Mouse (Mus musculus): Measurements from ENCODE around the gene Srgap1. TPM values are rescaled to one million over a fixed set of nuclear protein-coding genes. Genes with fewer than 3 reads are reported as not detected.
"Not testable (repeated sequence)": the region's sequence is repeated elsewhere in the genome, so short reads cannot be mapped to it uniquely, and the experiment has no call there.

The Srgap1 gene
- polyA plus RNA-seq, 1 experiment from 2014 or later: 11.6 TPM

DNA sequence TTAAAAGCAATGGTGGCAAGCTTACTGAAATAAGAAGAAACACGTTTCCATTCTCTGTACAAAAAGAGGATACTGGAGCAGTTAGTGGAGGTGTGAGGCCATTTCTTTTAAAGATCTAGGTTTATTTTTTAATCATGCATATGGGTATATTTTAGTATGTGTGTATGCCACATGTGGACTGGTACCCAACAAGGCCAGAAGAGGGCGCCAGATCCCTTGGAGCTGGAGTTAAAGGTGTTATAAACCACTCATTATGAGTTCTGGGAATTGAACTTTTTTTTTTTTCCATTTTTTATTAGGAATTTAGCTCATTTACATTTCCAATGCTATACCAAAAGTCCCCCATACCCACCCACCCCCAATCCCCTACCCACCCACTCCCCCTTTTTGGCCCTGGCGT is 279.8 kb downstream of the Srgap1 start:
- not testable (repeated sequence) for ATAC-seq (ENCODE audit: low FRiP score); H3K4me1 ChIP-seq (ENCODE audit: control insufficient read depth, insufficient read depth, low read length); H3K27ac ChIP-seq (ENCODE audit: low read depth, low read length); H3K36me3 ChIP-seq (ENCODE audit: control insufficient read depth, insufficient read depth, low read length); H3K9ac ChIP-seq (ENCODE audit: low read length); H3K4me3 ChIP-seq (ENCODE audit: low read depth, low read length); H3K9me3 ChIP-seq (ENCODE audit: control insufficient read depth, low read length); DNase-seq (ENCODE audit: low spot score, missing footprints); H3K4me2 ChIP-seq; H3K27me3 ChIP-seq (ENCODE audit: control insufficient read depth, insufficient read depth, low read length)
- WGBS: 80% methylated on average over 3 of the region's 3 CpGs

DNA sequence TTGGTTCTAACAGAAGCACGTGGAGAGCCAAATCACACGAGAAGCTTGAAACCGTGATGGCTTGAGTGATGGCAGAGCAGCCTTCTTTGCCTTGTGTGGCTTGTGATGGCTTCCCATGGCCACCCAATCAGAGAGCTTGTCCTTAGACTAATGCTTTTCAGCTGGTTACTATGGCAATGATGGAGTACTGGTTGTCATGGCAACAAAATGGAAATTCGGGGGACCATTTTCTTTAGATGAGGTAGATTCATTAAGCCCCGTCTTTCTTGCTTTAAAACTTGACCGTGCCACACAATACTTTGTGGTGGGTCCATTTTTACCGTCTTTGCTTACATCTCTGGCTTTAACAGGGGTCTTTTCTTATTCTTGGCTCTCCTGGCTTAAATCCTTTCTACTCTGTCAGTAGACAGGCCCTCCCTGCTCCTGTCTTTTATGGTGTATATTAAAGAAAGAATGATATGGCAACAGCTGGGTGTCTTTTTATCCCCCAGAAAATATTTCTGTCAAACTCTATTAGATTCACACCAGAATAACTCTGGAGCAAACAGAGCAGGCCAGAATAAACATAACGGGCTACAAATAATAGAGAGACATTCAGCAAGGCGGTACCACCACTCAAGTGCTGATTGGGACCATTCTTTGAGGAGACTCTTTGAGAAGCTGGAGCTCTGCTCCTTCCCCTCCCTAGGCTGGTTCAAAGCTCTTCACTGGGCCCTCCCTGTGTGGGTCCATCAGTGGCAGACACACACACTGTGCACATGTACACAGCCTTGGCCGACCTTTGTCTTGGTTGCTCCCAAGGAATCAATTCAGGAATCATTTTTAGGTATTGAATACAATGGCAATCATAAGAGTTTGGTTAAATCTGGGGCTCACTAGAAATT is 281.7 kb downstream of the Srgap1 start:
- no peak overlapping the region for H3K27ac ChIP-seq (ENCODE audit: low read depth, low read length)
- WGBS: 47% methylated on average over 10 of the region's 10 CpGs
- no peak overlapping the region for H3K4me3 ChIP-seq (ENCODE audit: low read depth, low read length)
- no peaks in the 10 kb centered on the region for H3K9me3 ChIP-seq (ENCODE audit: control insufficient read depth, low read length)
- ATAC-seq (ENCODE audit: low FRiP score): peak; percentile 94
- H3K36me3 ChIP-seq (ENCODE audit: control insufficient read depth, insufficient read depth, low read length): no peaks in the 10 kb centered on the region
- DNase-seq (ENCODE audit: low spot score, missing footprints): peak; percentile 96
- no peaks in the 10 kb centered on the region for H3K27me3 ChIP-seq (ENCODE audit: control insufficient read depth, insufficient read depth, low read length)
- no peak overlapping the region for H3K9ac ChIP-seq (ENCODE audit: low read length)
- H3K4me2 ChIP-seq: no peak overlapping the region
- H3K4me1 ChIP-seq (ENCODE audit: control insufficient read depth, insufficient read depth, low read length): peaks cover 9% of the 10 kb centered on the region

DNA sequence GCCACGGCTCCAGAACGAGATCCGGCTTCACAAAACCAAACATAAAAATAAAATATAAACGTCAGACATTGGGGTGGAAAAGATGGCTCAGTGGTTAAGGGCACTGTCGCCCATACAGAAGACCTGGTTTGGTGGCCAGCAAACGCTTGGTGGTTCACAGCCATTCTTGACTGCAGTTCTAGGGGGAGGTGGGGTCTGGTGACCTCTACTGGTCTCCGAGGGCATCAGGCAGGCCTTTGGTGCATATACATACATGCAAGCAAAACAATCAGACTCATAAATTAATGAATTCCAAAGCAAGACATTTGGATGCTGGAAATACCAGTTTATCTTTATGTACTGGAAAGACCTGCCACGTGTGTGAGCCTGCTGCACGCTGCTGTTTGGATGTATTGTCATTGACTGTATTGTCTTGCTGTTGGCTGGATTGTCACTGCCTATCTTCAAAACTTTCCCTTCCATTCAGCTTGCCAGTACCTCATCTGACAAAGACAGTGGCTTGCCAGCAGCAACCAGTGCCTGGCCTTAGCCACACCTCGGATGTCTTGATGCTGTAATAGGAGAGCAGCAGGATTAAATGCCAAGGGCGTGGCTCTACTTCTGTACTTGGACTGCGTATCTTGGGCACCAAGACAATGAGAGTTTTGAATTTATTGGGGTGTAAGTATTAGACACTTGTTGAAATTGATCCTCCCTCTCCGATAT is 282.5 kb downstream of the Srgap1 start:
- DNase-seq (ENCODE audit: low spot score, missing footprints) (no peak), ATAC-seq (ENCODE audit: low FRiP score) (peak; percentile 47; the same call in 1 of the 2 replicates)
- no peak overlapping the region for H3K27ac ChIP-seq (ENCODE audit: low read depth, low read length)

DNA sequence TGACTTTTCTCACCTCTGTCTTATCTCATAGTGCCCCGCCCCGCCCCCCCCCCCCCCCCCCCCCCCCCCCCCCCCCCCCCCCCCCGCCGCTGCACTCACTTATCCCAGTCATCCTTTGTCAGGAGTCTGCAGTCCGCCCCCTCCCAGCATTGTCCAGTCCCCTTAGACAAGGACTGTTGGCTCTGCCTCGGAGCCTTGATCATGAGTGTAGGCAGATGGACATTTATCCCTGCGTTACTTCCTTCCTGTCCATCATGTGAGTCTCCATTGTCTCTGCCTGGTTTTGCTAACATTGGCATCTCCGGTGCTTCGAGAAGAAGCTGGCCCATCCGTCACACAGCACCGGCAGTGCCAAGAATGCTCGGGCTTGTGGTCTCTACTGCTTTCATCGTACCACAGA is 283.9 kb downstream of the Srgap1 start:
- Histone ChIP-seq H3K27me3 (ENCODE audit: control insufficient read depth, insufficient read depth, low read length) (no peaks in the 10 kb centered on the region), H3K36me3 (ENCODE audit: control insufficient read depth, insufficient read depth, low read length) (no peaks in the 10 kb centered on the region), H3K4me1 (ENCODE audit: control insufficient read depth, insufficient read depth, low read length) (peaks cover 9% of the 10 kb centered on the region), H3K4me3 (ENCODE audit: low read depth, low read length) (no peak overlapping the region), H3K4me2 (no peak overlapping the region), H3K9ac (ENCODE audit: low read length) (no peak overlapping the region), H3K9me3 (ENCODE audit: control insufficient read depth, low read length) (no peaks in the 10 kb centered on the region), H3K27ac (ENCODE audit: low read depth, low read length) (no peak overlapping the region)
- WGBS: 88% methylated on average over 7 of the region's 13 CpGs
- ATAC-seq (ENCODE audit: low FRiP score) (no peak), DNase-seq (ENCODE audit: low spot score, missing footprints) (no peak)

More for the DNA sequence above, 282.5 kb downstream of the Srgap1 start:
- Histone ChIP-seq H3K27me3 (ENCODE audit: control insufficient read depth, insufficient read depth, low read length) (no peaks in the 10 kb centered on the region), H3K9ac (ENCODE audit: low read length) (no peak overlapping the region), H3K4me3 (ENCODE audit: low read depth, low read length) (no peak overlapping the region), H3K36me3 (ENCODE audit: control insufficient read depth, insufficient read depth, low read length) (no peaks in the 10 kb centered on the region), H3K4me1 (ENCODE audit: control insufficient read depth, insufficient read depth, low read length) (peaks cover 9% of the 10 kb centered on the region), H3K4me2 (no peak overlapping the region), H3K9me3 (ENCODE audit: control insufficient read depth, low read length) (no peaks in the 10 kb centered on the region)
- WGBS: 83% methylated on average over 13 of the region's 13 CpGs

DNA sequence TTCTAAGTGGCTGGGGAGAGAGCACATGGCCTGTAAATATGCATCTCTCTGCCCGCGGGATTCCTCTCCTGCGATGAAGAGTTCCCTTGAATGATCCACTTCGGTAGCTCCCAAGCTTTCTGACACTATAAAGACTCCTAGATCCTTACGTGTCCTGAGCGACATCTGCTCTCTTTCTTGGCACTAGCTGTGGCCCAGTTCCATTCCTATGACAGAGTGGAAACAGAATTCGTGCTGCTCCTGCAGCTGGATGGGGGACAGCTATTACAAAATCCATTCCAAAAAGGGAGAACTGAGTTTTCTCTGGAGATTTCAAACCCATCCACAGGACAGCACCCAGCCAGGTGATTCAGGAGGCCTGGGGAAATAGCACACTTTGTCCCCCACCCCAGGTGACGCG is 285.0 kb downstream of the Srgap1 start:
- Histone ChIP-seq H3K27me3 (ENCODE audit: control insufficient read depth, insufficient read depth, low read length) (no peaks in the 10 kb centered on the region), H3K9me3 (ENCODE audit: control insufficient read depth, low read length) (no peaks in the 10 kb centered on the region), H3K4me1 (ENCODE audit: control insufficient read depth, insufficient read depth, low read length) (peaks cover 9% of the 10 kb centered on the region), H3K4me2 (no peak overlapping the region), H3K9ac (ENCODE audit: low read length) (no peak overlapping the region), H3K4me3 (ENCODE audit: low read depth, low read length) (no peak overlapping the region), H3K36me3 (ENCODE audit: control insufficient read depth, insufficient read depth, low read length) (no peaks in the 10 kb centered on the region), H3K27ac (ENCODE audit: low read depth, low read length) (no peak overlapping the region)
- DNase-seq (ENCODE audit: low spot score, missing footprints): no peak
- 93% methylated on average over 9 of the region's 9 CpGs for WGBS
- ATAC-seq (ENCODE audit: low FRiP score): no peak

DNA sequence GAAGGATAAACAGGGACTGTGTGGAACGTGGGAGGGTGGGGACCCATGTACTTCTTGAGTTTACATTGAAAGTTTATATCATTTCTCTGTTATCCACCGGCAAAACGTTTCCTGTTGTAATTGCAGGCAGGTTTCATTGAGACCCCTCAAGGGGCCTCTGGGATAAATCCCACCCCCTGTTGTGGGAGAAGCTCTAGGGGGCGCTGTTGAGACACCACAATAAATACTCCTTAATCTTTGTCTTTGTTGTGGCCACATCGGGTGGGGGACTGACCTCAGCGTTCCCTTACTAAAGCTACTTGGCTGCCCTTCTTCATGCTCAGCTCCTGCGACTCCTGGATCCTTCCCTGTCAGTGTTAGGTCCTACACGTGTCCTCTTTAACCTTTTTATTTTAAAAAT is 288.0 kb downstream of the Srgap1 start:
- 54% methylated on average over 8 of the region's 8 CpGs for WGBS
- no peak overlapping the region for H3K27ac ChIP-seq (ENCODE audit: low read depth, low read length)
- H3K4me1 ChIP-seq (ENCODE audit: control insufficient read depth, insufficient read depth, low read length): no peaks in the 10 kb centered on the region
- H3K4me3 ChIP-seq (ENCODE audit: low read depth, low read length): no peak overlapping the region
- H3K9ac ChIP-seq (ENCODE audit: low read length): no peak overlapping the region
- ATAC-seq (ENCODE audit: low FRiP score) (no peak), DNase-seq (ENCODE audit: low spot score, missing footprints) (no peak)
- no peaks in the 10 kb centered on the region for H3K36me3 ChIP-seq (ENCODE audit: control insufficient read depth, insufficient read depth, low read length)
- H3K4me2 ChIP-seq: no peak overlapping the region
- H3K9me3 ChIP-seq (ENCODE audit: control insufficient read depth, low read length): no peaks in the 10 kb centered on the region
- H3K27me3 ChIP-seq (ENCODE audit: control insufficient read depth, insufficient read depth, low read length): no peaks in the 10 kb centered on the region

DNA sequence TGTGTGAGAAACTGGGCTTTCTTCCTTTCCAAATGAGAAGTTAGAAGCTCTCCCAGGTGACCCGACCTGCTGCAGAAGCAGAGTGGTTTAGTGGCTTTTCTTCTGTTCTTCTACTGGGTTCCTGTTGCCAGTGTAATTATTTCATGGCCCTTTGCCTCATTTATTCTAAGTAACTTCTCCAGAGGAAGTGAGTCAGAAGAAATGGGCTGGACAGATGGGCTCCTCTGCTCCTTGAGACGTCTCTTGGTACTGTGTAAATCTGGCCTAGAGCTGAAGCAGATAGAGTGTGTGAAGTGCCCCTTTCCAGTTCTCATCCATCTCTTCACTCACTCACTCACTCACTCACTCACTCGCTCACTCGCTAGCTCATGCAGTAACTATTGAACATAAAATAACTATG is 290.4 kb downstream of the Srgap1 start:
- no peaks in the 10 kb centered on the region for H3K27me3 ChIP-seq (ENCODE audit: control insufficient read depth, insufficient read depth, low read length)
- H3K4me1 ChIP-seq (ENCODE audit: control insufficient read depth, insufficient read depth, low read length): no peaks in the 10 kb centered on the region
- H3K27ac ChIP-seq (ENCODE audit: low read depth, low read length): no peak overlapping the region
- H3K4me2 ChIP-seq: no peak overlapping the region
- WGBS: 87% methylated on average over 4 of the region's 4 CpGs
- H3K36me3 ChIP-seq (ENCODE audit: control insufficient read depth, insufficient read depth, low read length): 0 out of 2 replicates have a peak, but pooled peaks cover 2% of the 10 kb centered on the region
- no peak for ATAC-seq (ENCODE audit: low FRiP score)
- H3K9me3 ChIP-seq (ENCODE audit: control insufficient read depth, low read length): no peaks in the 10 kb centered on the region
- DNase-seq (ENCODE audit: low spot score, missing footprints): no peak
- no peak overlapping the region for H3K4me3 ChIP-seq (ENCODE audit: low read depth, low read length)
- H3K9ac ChIP-seq (ENCODE audit: low read length): no peak overlapping the region

DNA sequence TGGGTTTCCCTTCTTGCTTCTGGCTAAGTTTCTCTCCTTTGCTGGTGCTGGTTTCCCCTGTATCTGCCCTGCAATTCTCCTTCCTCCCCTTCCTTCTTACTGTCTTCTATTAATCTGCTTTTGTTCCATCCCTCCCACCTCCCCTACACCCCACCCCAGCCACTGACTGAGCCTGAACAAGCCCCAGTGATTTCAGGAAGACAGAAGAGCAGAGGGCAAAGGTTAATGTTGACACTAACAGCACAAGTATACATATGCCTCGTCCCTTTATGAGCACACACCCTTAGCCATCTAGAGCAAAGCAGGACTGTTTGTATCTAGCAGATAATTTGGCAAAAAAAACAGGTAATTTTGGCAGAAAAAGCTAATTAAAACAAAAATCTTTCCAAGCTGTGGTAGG is 291.3 kb downstream of the Srgap1 start:
- no peak overlapping the region for H3K4me2 ChIP-seq
- H3K4me1 ChIP-seq (ENCODE audit: control insufficient read depth, insufficient read depth, low read length): no peaks in the 10 kb centered on the region
- no peak overlapping the region for H3K4me3 ChIP-seq (ENCODE audit: low read depth, low read length)
- no peaks in the 10 kb centered on the region for H3K27me3 ChIP-seq (ENCODE audit: control insufficient read depth, insufficient read depth, low read length)
- 41% methylated on average over 1 of the region's 1 CpGs for WGBS
- H3K9ac ChIP-seq (ENCODE audit: low read length): no peak overlapping the region
- no peak overlapping the region for H3K27ac ChIP-seq (ENCODE audit: low read depth, low read length)
- DNase-seq (ENCODE audit: low spot score, missing footprints) (no peak), ATAC-seq (ENCODE audit: low FRiP score) (no peak)
- 0 out of 2 replicates have a peak, but pooled peaks cover 2% of the 10 kb centered on the region for H3K36me3 ChIP-seq (ENCODE audit: control insufficient read depth, insufficient read depth, low read length)
- H3K9me3 ChIP-seq (ENCODE audit: control insufficient read depth, low read length): no peaks in the 10 kb centered on the region

DNA sequence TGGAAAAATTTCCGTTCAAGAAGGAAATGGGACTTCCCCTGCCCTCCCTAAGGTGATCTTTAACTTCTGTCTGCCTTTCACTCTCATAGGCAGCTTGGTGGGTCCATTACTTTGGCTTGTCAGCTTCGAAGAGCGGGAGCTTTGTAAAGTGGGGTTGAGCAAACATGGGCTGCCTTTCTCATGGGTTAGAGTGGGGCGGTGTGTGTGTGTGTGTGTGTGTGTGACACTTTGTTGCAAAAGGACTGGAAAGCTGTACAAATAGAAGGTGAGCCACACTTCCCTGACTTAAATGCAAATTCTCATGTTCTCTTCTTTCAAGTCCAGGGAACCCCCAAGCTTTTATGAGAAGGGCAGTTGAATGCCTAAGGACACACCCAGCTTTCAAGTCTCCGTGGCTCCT is 292.9 kb downstream of the Srgap1 start:
- no peak overlapping the region for H3K4me3 ChIP-seq (ENCODE audit: low read depth, low read length)
- no peak for ATAC-seq (ENCODE audit: low FRiP score)
- no peak overlapping the region for H3K4me2 ChIP-seq
- no peak overlapping the region for H3K9ac ChIP-seq (ENCODE audit: low read length)
- H3K4me1 ChIP-seq (ENCODE audit: control insufficient read depth, insufficient read depth, low read length): no peaks in the 10 kb centered on the region
- WGBS: 89% methylated on average over 5 of the region's 5 CpGs
- H3K27ac ChIP-seq (ENCODE audit: low read depth, low read length): no peak overlapping the region
- H3K9me3 ChIP-seq (ENCODE audit: control insufficient read depth, low read length): no peaks in the 10 kb centered on the region
- DNase-seq (ENCODE audit: low spot score, missing footprints): no peak
- H3K36me3 ChIP-seq (ENCODE audit: control insufficient read depth, insufficient read depth, low read length): peaks cover 8% of the 10 kb centered on the region; the same call in 1 of the 2 replicates
- H3K27me3 ChIP-seq (ENCODE audit: control insufficient read depth, insufficient read depth, low read length): no peaks in the 10 kb centered on the region
